Mouse (Mus musculus): ENCODE results near the gene Gorab.

Gorab gene

DNA sequence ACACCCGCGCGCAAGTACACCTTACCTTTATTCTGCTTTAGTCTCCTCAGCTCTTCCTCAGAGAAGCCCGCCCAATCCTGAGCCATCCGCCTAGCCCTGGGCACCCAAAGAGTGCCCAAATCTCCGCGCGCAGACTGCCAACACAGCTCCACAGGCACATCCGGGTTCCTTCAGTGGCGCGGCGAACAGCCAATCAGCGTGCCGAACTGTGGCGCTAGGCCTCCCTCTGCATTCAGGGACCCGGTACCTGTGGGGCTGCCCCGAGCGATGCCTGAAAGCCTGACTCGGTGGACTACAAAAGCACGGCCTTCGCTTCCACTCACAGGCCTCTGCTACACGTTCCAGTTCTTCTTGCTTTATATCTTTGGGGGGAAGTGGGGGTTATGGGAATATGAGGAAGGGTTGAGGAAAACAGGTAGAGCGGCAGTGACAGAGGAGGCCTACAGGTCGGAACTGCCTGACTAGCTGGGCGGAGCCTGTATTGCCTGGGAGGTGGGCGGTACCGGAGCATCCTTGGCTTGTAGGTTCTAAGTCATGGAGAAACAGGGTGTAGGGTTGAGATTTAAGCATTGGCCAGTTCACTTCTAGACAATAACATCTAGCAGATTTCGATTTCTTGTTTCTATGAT, at the start of gene Gorab:
Gene Gorab (minus strand): TSS at position 172 of the 629 bp plus-strand sequence.
- peak; percentile 90 for DNase-seq (ENCODE audit: low read depth)

DNA sequence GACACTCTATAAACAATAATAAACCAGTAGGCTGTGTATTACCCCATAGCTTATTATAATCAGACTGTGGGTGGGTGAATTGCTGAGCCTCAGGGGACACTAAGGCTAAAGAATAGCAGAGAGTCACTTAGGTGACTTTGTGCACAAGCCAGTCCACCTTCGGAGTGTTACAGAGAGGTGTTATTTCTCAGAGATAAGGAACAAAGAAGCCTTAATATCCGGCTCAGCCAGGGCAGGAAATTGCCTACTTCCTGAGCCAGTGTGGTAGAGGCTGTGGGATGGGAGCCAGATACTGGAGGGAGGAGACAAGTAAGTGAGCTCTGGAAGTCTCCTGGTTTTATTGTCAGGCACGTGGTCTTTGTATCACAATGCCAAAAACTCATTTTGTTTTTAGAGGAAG, 40.4 kb upstream of the Gorab start:
- DNase-seq (ENCODE audit: low read depth): peak; percentile 19

DNA sequence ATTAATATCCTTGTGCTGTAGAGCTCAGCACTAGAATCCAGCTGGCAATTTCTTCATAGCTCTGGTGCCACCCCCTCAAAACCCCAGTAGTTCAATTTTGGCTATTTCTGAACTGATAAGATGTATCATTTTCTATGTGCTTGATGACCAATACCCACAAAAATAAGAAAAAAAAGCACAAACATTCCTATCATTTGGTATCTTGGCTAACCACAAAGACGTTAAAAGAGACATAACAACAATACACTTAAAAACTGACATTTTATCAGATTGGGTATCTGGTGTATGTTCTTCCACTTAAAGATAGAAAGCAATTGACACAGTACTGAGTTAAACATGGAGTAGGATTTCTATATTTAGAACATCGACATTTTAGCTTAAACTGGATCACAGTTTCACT, 35.5 kb upstream of the Gorab start:
- DNase-seq (ENCODE audit: low read depth): no peak

GRCm38 (mm10) chr1:163423467-163424014, 20.1 kb upstream of the Gorab start:
- no peak for DNase-seq (ENCODE audit: low read depth)

- DNase-seq (ENCODE audit: low read depth): no peak
Observed at GRCm38 (mm10) chr1:163417191-163417590, 13.7 kb upstream of the Gorab start.

DNA sequence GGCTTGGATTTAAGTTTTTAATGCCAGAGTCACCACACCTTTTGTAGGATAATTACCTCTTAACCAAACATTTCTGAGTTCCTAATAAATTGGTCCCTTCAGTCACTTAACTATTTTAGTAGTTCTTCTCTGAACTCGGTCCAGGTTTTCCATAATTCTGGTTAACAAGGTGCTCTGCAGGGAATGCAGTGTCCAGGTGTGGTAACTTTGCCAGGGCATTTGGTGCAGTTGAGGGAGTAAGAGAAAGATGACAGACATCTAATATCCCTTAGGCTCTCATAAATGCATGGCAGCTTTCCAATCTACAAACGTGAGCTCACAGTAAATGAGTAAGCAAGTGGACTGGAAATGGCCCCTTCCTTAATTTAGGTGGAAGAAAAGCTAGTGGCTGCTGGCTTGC, 10.7 kb upstream of the Gorab start:
- DNase-seq (ENCODE audit: low read depth): no peak

DNA sequence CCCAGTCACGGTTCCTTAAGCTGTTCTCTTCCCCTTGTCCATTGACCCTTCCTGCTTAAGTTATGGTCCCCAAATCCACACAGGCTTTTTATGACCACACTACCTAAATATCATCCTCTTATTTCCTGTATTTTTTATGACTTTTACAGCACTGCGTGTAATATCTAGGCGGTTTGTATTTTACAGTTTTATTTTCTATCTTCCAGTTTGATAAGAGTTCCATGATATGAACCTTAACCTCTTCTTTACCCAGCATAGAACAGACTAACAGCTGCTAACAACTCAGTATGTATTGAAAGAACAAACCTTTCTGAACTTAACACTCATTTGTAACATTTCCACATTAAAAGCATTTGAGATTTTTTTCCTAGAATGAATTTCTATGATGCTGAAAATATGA, 2.7 kb upstream of the Gorab start:
- no peak for DNase-seq (ENCODE audit: low read depth)

DNA sequence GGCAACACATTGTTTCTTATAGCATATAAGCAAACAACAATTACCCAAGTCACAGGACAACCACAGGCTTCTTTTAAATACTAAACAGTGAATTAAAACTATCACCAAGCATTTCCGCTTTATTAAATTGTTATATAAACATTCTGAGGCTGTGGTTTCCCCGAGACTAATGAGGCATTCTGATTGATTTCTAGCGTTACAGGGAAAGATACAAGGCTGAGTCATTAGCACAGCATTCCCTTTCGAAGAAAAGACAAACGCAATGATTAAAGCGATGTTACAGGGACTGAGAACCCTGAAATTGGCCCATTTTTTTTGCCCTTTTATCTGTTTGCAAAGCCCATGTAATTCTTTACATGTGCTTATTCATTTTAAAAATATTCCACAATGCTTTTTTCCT, 12.1 kb downstream of the Gorab start:
- no peak for DNase-seq (ENCODE audit: low read depth)

DNA sequence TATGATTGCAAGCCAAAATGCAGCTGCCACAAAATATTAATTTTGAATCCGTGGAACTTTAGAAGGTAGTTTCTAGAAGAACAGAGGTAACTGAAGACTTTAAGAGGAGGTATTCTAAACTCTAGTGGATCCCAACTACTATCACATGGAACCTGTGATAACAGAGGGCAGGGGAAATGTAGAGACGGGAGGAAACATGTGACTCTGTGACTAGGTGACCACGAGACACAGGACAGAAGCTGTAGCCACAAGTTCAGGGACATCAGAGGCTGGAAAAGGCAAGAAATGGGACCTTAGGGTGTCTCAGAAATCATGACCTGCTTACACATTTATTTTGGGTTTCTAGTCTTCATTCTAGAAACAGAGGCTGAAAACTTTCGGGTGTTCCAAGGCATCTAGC, 13.4 kb downstream of the Gorab start:
- DNase-seq (ENCODE audit: low read depth): no peak

DNA sequence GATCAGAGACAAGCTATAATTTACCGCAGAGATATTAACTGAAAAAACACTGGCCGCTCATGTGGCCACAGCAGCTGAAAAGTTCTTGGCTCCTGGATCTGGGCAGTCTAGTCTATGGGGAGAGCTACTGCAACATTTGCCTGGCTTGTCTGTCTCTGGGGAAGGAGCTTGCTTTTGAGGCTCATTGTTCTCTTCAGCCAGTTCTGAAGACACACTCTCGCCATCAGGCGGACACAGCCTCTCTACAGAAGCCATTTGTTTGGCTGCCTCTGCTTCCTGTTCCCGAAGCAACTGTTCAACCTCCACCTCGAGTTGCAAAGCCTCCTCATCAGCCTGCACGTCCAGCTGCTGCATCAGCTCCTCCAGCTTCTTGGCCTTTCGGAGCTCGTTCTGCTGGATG, 17.3 kb downstream of the Gorab start:
- DNase-seq (ENCODE audit: low read depth): no peak

- DNase-seq (ENCODE audit: low read depth): no peak
Observed at GRCm38 (mm10) chr1:163383442-163384027, 19.9 kb downstream of the Gorab start.

GRCm38 (mm10) chr1:163382048-163382719, 21.3 kb downstream of the Gorab start:
- no peak for DNase-seq (ENCODE audit: low read depth)

- DNase-seq (ENCODE audit: low read depth): no peak
Observed at GRCm38 (mm10) chr1:163380591-163380990, 22.9 kb downstream of the Gorab start.

DNA sequence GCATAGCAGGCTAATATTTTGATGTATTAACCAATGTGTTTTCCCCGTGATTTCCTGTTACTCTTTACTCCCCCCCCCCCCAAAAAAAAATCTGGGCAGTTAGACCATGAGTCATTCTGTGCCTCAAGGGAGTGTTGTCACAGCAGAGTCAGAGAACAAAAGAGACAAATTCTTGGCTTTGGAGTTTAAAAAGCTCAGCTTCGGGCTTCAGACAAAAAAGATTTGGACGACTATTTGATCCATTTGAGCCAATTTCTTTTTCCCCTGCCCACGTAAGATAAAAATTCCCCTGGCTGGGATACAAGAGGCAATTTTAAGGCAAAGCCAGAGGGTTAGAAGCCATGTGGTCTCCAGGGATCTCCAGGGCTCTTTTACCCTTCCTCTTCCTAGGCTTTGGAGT, 23.4 kb downstream of the Gorab start:
- peak; percentile 77 for DNase-seq (ENCODE audit: low read depth)

- no peak for DNase-seq (ENCODE audit: low read depth)
Observed at GRCm38 (mm10) chr1:163377924-163378323, 25.5 kb downstream of the Gorab start.

DNA sequence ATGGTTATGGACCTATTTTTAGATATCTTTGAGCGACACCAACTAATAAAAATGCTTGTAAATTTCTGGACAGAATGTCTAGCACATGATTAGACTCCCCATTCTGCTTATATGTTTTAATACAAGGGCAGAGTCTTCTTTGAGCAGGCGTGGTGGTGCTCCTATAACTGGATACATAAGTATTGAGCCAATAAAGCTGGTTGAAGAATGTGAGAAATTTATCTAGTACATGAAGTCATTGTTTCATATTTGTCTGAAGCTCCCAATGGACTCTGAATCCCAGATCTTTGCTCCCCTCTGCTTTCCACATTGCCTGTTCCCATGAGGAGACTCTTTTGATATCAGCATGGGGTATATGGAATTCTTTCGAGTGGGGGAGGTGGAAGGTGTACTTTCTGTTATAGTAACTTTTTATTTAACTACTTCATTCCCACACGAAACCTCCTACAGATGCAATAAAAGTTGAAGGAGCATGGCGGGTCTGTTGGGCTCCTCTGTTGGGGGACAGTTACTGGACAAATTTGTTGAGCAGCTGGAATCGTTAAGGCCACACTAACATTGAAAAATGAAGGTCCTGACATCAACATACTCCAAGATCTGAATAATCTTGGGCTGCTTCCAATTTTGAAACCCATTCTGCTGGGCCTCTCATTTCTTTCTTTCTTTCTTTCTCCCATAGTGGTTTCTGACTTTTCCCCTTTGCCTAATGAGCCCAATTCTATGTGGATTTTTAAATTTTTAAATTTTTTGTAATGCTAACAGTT, 26.5 kb downstream of the Gorab start:
- no peak for DNase-seq (ENCODE audit: low read depth)

DNA sequence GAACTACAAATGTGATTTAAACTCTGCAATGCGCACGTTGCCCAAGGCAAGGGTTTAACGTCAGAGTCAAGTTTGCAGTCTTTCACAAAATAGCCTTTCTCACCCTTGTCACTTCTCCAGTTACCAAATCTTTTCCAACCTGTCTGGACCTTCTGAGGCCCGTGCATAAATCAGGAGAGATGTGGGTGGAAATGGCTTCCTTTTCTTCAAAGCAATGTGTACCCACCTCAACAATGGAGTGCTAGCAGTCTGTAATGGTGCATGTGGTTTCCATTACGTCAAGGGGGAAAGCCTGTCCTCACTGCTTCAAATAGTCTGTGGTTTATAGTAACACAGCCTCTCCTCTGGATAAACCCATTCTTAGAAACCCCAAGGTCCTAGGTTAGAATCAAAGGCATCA, 29.0 kb downstream of the Gorab start:
- no peak for DNase-seq (ENCODE audit: low read depth)

DNA sequence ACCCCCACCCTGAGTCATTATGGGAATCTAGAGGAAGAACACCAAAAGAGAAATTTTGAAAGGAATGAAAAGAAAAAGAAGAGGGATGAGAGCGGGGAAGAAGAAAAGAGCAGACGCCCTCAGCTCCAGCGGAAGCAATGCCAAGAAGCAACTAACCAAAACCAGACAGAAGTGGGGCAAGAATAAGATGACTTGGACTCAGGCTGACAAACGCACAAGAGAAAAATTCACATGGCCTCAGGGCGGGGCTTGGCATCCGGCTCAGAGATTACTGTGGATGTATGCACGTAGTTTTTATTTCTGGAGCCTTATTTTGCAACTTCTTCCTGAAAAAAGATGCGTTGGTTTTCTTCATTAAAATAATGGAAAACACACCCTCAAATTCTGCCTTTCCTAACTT, 41.3 kb downstream of the Gorab start:
- DNase-seq (ENCODE audit: low read depth): peak; percentile 89

GRCm38 (mm10) chr1:163361376-163361775, 42.1 kb downstream of the Gorab start:
- DNase-seq (ENCODE audit: low read depth): no peak

- no peak for DNase-seq (ENCODE audit: low read depth)
Observed at GRCm38 (mm10) chr1:163360796-163361195, 42.7 kb downstream of the Gorab start.

GRCm38 (mm10) chr1:163359521-163359920, 43.9 kb downstream of the Gorab start:
- DNase-seq (ENCODE audit: low read depth): no peak

- DNase-seq (ENCODE audit: low read depth): no peak
Observed at GRCm38 (mm10) chr1:163358165-163358564, 45.3 kb downstream of the Gorab start.

DNA sequence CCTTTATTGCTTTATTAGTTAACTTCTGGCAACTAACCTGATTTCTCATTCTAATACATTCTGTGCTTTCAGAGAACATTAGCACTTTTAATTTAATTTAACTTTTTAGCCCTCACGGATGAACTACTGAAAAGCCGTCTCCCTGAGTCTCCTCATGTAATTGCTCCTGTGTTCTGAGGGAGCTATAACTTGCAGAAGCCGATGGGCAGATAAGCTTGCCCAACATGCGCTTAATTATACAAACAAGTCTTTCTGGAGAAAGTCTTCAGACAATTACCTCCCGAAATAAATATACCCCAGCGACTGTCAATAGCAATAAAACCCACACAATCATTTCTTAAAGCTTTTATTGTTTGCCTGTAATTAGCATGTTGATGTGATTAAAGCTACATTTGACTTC, 45.7 kb downstream of the Gorab start:
- no peak for DNase-seq (ENCODE audit: low read depth)
